Mouse (Mus musculus) thymus, adult 2 months (tissue): ENCODE measurements around the gene Rps6ka1. TPM values are rescaled to one million over a fixed set of nuclear protein-coding genes. Genes with fewer than 3 reads are reported as not detected.

Experiments used
- DNase-seq: peaks from one replicate; pipeline ENCODE4 v3.0.0; 2021
- H3K27ac ChIP-seq: fragments of 200-500 bp; 2 replicates; pipeline ENCODE4 v1.5.1; 2012; ENCODE audit warnings: low read length, control low read depth; ENCODE audit not compliant: control insufficient read depth, insufficient read depth
- H3K27me3 ChIP-seq: fragments of 200-500 bp; 2 replicates; pipeline ENCODE4 v1.6.1; 2012; ENCODE audit warnings: mild to moderate bottlenecking, low read length, moderate library complexity, mixed read lengths; ENCODE audit not compliant: control insufficient read depth, insufficient read depth
- H3K36me3 ChIP-seq: fragments of 200-500 bp; 2 replicates; pipeline ENCODE4 v1.6.1; 2012; ENCODE audit warnings: mild to moderate bottlenecking, low read length, moderate library complexity; ENCODE audit not compliant: control insufficient read depth, insufficient read depth
- H3K4me1 ChIP-seq: fragments of 200-500 bp; replicated peaks from 2 replicates; pipeline ENCODE4 v1.6.1; 2012; ENCODE audit warnings: low read length; ENCODE audit not compliant: control insufficient read depth, insufficient read depth
- H3K4me3 ChIP-seq: fragments of 200-500 bp; 2 replicates; pipeline ENCODE4 v1.5.1; 2012; ENCODE audit warnings: mild to moderate bottlenecking, low read length, control low read depth, moderate library complexity; ENCODE audit not compliant: control insufficient read depth, insufficient read depth
- CTCF ChIP-seq: fragments of 200-500 bp; IDR thresholded peaks from 2 replicates; pipeline ENCODE4 v1.5.1; 2012; ENCODE audit warnings: mild to moderate bottlenecking, control low read depth, low read length, moderate library complexity, borderline replicate concordance; ENCODE audit not compliant: control insufficient read depth, poor library complexity, insufficient read depth; ENCODE audit errors: extremely low read depth
- POLR2A ChIP-seq: fragments of 200-500 bp; IDR thresholded peaks from 2 replicates; pipeline ENCODE4 v1.6.1; 2012; ENCODE audit warnings: mild to moderate bottlenecking, low read length, control low read depth, moderate library complexity; ENCODE audit not compliant: control insufficient read depth, poor library complexity, insufficient read depth; ENCODE audit errors: extremely low read depth
- WGBS: fragments of 180-500 bp; shearing (Covaris S2); methylation state at CpG from one replicate; pipeline ENCODE4 v1.1.7; 2018; 5-methylcytosine and 5-hydroxymethylcytosine counted together
- polyA plus RNA-seq: library from polyadenylated mRNA; depleted of rRNA; stranded (reverse); fragments of >200 nt; gene quantifications from 2 replicates; pipeline ENCODE4 v1.2.3, GENCODE M21; 2012; rRNA removed

Gene Rps6ka1
- 79.3 and 84.0 TPM in 2 replicates for polyA plus RNA-seq

DNA sequence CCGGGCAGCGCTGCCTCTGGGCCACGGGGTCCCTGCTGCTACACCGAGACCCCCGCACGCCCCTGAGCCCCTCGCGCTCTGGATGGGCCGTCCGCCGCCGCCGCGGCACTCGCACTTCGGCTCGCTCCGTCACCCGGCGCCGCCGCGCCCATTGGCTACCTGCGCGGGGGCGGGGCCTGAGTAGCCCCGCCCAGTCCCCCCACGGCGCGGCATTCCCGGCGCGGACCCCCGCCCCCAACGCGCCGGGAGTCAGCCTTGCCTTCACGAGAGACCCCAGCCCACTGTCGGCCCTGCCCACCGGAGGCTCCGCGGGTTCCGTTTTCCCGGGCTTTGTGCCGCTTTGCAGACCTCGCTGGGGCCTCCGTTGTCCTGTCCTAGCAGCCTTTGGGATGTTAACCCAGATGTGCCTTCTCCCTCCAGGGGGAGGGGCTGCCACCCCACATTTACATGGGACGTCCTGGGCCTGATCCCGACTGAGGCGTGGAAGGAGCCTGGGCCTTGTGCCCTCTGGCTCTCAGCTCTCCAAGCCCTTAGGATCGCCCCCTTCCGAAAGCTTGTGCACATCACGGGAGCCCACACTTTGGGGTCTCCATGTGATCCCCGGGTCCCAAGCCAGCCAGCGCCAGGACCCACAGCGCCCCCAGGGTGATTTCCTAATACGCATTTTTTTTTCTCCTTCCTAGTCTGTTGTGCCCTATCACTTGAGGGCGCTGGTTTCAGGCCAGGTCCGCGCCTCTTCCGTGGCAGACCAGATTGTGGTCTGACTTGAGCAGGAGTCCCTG is at the start of gene Rps6ka1:
TSS of gene Rps6ka1 (minus strand) at position 126 of the 782 bp plus-strand sequence.
- Histone ChIP-seq H3K4me1 (peaks cover 36% of the 10 kb centered on the region), H3K27ac (no peak within 1 kb of the TSS), H3K27me3 (no peaks in the 10 kb centered on the region), H3K36me3 (no peaks in the 10 kb centered on the region), H3K4me3 (peak within 1 kb of the TSS; percentile 84)
- under 1% methylated on average over 61 of the region's 61 CpGs for WGBS
- DNase-seq = peak; percentile 64
- TF ChIP-seq POLR2A (peak; percentile 40), CTCF (peak; percentile 6; the same call in 1 of the 2 replicates)

DNA sequence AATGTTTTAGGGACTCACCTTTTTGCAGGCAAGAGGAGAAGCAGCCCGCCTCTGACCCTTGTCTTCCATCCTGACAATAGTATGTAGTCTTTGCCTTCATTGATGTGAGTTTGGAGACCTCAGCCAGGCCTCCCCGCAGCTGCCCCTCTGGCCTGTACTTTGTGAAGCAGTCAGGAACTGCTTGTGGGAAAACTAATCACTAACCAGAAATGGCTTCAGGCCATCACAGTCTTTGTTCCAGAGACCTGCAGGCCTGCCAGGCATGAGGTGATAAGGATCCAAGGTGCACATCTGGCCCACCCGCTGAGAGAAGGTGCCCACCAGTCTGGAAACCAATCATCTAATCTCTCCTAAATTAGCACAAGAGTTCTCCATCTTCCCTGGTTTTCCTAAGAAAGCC is 44.2 kb upstream of the Rps6ka1 start:
- no peaks in the 10 kb centered on the region for H3K27me3 ChIP-seq
- no peak overlapping the region for H3K4me3 ChIP-seq
- DNase-seq = no peak
- peaks cover 14% of the 10 kb centered on the region for H3K4me1 ChIP-seq
- 97% methylated on average over 3 of the region's 3 CpGs for WGBS
- no peaks in the 10 kb centered on the region for H3K36me3 ChIP-seq
- no peak overlapping the region for H3K27ac ChIP-seq
- TF ChIP-seq POLR2A (no peak), CTCF (no peak)

- 25% methylated on average over 10 of the region's 10 CpGs for WGBS
- no peak overlapping the region for H3K4me3 ChIP-seq
- H3K4me1 ChIP-seq = peaks cover 14% of the 10 kb centered on the region
- H3K36me3 ChIP-seq = no peaks in the 10 kb centered on the region
- TF ChIP-seq CTCF = no peak
- TF ChIP-seq POLR2A = no peak
- no peaks in the 10 kb centered on the region for H3K27me3 ChIP-seq
- no peak for DNase-seq
- H3K27ac ChIP-seq = no peak overlapping the region
Observed at GRCm38 (mm10) chr4:133931349-133931748, 43.8 kb upstream of the Rps6ka1 start.

- H3K36me3 ChIP-seq = no peaks in the 10 kb centered on the region
- WGBS = 14% methylated on average over 7 of the region's 7 CpGs
- no peaks in the 10 kb centered on the region for H3K27me3 ChIP-seq
- peak overlapping the region; percentile 30; the same call in 1 of the 2 replicates for H3K27ac ChIP-seq
- H3K4me1 ChIP-seq = peaks cover 14% of the 10 kb centered on the region
- TF ChIP-seq CTCF (no peak), POLR2A (0 out of 2 replicates have a peak, but pooled peaks have one; percentile 28)
- no peak for DNase-seq
- peak overlapping the region; percentile 27; the same call in 1 of the 2 replicates for H3K4me3 ChIP-seq
Observed at GRCm38 (mm10) chr4:133929278-133929670, 41.7 kb upstream of the Rps6ka1 start.

DNA sequence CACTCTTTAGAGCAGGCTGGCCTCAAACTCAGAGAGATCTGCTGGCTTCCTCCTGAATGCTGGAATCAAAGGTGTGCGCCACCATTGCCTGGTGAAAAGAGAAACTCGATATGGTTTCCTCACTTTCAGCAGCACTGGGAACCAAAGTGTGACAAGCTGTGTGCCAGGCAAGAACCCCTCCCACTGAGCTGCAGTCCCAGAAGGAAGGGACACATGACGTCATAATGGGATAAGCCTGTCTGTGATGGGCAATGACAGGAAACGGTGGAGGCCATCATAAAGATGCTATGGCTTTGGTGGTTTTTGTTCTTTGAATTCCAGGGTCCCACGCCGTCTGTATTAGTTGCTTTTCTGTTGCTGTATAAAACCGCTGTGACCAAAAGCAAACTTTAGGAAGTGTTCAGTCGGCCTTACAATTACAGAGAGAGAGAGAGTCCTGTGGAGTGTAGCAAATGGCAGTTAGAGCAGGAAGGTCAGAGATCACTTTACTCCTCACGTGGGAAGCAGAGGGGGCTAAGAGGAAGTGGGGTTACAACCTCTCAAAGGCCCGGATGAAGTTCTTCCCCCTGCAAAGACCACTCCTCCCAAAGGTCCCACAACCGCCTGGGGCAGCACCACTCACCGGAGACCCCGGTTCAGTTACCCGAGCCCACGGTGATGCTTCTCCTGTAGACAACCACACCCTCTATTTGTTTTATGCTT is 41.1 kb upstream of the Rps6ka1 start:
- no peaks in the 10 kb centered on the region for H3K36me3 ChIP-seq
- no peaks in the 10 kb centered on the region for H3K27me3 ChIP-seq
- peak overlapping the region; percentile 27; the same call in 1 of the 2 replicates for H3K4me3 ChIP-seq
- 9% methylated on average over 15 of the region's 15 CpGs for WGBS
- H3K4me1 ChIP-seq = peaks cover 14% of the 10 kb centered on the region
- peak overlapping the region; percentile 30; the same call in 1 of the 2 replicates for H3K27ac ChIP-seq
- TF ChIP-seq POLR2A (no peak), CTCF (no peak)
- DNase-seq = peak; percentile 19

DNA sequence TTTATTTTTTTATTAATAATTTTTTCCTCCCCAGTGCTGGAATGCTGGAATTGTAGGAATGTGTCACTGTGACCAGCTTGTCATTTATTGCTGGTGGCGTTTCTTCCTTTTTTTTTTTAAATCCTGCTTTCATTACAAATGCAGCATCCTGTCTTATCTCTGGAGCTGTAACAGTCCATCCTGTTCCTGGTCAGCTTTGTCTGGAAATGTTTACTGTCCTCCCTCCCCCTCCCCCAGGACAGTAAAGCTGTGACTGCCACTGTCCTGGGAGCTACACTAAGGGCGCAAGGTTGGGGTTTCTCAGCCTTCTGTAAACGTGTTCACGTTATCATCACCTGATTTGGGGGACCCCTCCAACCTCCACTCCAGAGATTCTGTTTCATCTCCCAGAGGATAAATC is 37.6 kb upstream of the Rps6ka1 start:
- no peak for DNase-seq
- WGBS = 91% methylated on average over 4 of the region's 4 CpGs
- no peak for TF ChIP-seq CTCF
- TF ChIP-seq POLR2A = no peak
- Histone ChIP-seq H3K27me3 (no peaks in the 10 kb centered on the region), H3K27ac (no peak overlapping the region), H3K36me3 (no peaks in the 10 kb centered on the region), H3K4me3 (no peak overlapping the region), H3K4me1 (peaks cover 14% of the 10 kb centered on the region)
